Mouse (Mus musculus): Measurements from ENCODE around the gene Sf3b3.
"Not testable (repeated sequence)": the region's sequence is repeated elsewhere in the genome, so short reads cannot be mapped to it uniquely, and the experiment has no call there.

The Sf3b3 gene

GRCm38 (mm10) chr8:110846405-110847170 is at the start of gene Sf3b3, which contains the start of gene Cog4:
TSS of gene Sf3b3 (minus strand) at chr8:110846787.
TSS of gene Cog4 (plus strand) at chr8:110846600.
- DNase-seq (ENCODE audit: low spot score in 2 of 2) = peak; percentile 83 to 89

- no peak for DNase-seq (ENCODE audit: low spot score in 2 of 2)
Measured at GRCm38 (mm10) chr8:110895812-110896211, 49.2 kb upstream of the Sf3b3 start.

- no peak for DNase-seq (ENCODE audit: low spot score in 2 of 2)
Measured at GRCm38 (mm10) chr8:110895254-110895653, 48.7 kb upstream of the Sf3b3 start.

- DNase-seq (ENCODE audit: low spot score in 2 of 2) = no peak
Measured at GRCm38 (mm10) chr8:110894851-110895250, 48.3 kb upstream of the Sf3b3 start.

GRCm38 (mm10) chr8:110892913-110893312 is 46.3 kb upstream of the Sf3b3 start:
- DNase-seq (ENCODE audit: low spot score in 2 of 2) = no peak

GRCm38 (mm10) chr8:110892040-110892439 is 45.5 kb upstream of the Sf3b3 start:
- DNase-seq (ENCODE audit: low spot score in 2 of 2) = no peak

- DNase-seq (ENCODE audit: low spot score in 2 of 2) = no peak
Measured at GRCm38 (mm10) chr8:110889904-110890470, 43.4 kb upstream of the Sf3b3 start.

GRCm38 (mm10) chr8:110888860-110889259 is 42.3 kb upstream of the Sf3b3 start:
- no peak for DNase-seq (ENCODE audit: low spot score in 2 of 2)

- DNase-seq (ENCODE audit: low spot score in 2 of 2) = no peak
Measured at GRCm38 (mm10) chr8:110888441-110888840, 41.9 kb upstream of the Sf3b3 start.

GRCm38 (mm10) chr8:110887551-110887950 is 41.0 kb upstream of the Sf3b3 start:
- no peak for DNase-seq (ENCODE audit: low spot score in 2 of 2)

- DNase-seq (ENCODE audit: low spot score in 2 of 2) = no peak
Measured at GRCm38 (mm10) chr8:110886634-110887033, 40.0 kb upstream of the Sf3b3 start.

- DNase-seq (ENCODE audit: low spot score in 2 of 2) = no peak
Measured at GRCm38 (mm10) chr8:110883824-110884223, 37.2 kb upstream of the Sf3b3 start.

GRCm38 (mm10) chr8:110881741-110882310 is 35.2 kb upstream of the Sf3b3 start:
- no peak for DNase-seq (ENCODE audit: low spot score in 2 of 2)

- DNase-seq (ENCODE audit: low spot score in 2 of 2) = no peak
Measured at GRCm38 (mm10) chr8:110877862-110878261, 31.3 kb upstream of the Sf3b3 start.

GRCm38 (mm10) chr8:110870501-110870900 is 23.9 kb upstream of the Sf3b3 start:
- DNase-seq (ENCODE audit: low spot score in 2 of 2) = no peak

- DNase-seq (ENCODE audit: low spot score in 2 of 2) = not testable (repeated sequence)
Measured at GRCm38 (mm10) chr8:110861347-110862025, 14.9 kb upstream of the Sf3b3 start.

GRCm38 (mm10) chr8:110859651-110860501 is 13.3 kb upstream of the Sf3b3 start:
- DNase-seq (ENCODE audit: low spot score in 2 of 2) = peak in 1 of 2 experiments; percentile 45

- no peak for DNase-seq (ENCODE audit: low spot score in 2 of 2)
Measured at GRCm38 (mm10) chr8:110856760-110857461, 10.3 kb upstream of the Sf3b3 start.

- not testable (repeated sequence) for DNase-seq (ENCODE audit: low spot score in 2 of 2)
Measured at GRCm38 (mm10) chr8:110856073-110856472, 9.5 kb upstream of the Sf3b3 start.

- no peak for DNase-seq (ENCODE audit: low spot score in 2 of 2)
Measured at GRCm38 (mm10) chr8:110851186-110851585, 4.6 kb upstream of the Sf3b3 start.

All from spleen, postnatal 10 days (tissue).